Mouse (Mus musculus) midbrain, embryonic 15.5 days (tissue): ENCODE results near the gene Gon4l. TPM values are rescaled to one million over a fixed set of nuclear protein-coding genes. Genes with fewer than 3 reads are reported as not detected.
"Not testable (repeated sequence)": the region's sequence is repeated elsewhere in the genome, so short reads cannot be mapped to it uniquely, and the experiment has no call there.

ENCODE experiments used
- ATAC-seq: fragments of 200-750 bp; cut with Nextera tagmentation; replicated peaks from 2 replicates; pipeline ENCODE4 v1.8.0; 2017; ENCODE audit warnings: moderate TSS enrichment
- H3K27ac ChIP-seq: fragments of 300-500 bp; sonication (generic); 2 replicates; pipeline ENCODE4 v1.5.1; 2015; ENCODE audit warnings: mild to moderate bottlenecking, inconsistent platforms
- H3K27me3 ChIP-seq: fragments of 300-500 bp; sonication (generic); replicated peaks from 2 replicates; pipeline ENCODE4 v1.6.1; 2015; ENCODE audit warnings: inconsistent platforms
- H3K36me3 ChIP-seq: fragments of 300-500 bp; sonication (generic); replicated peaks from 2 replicates; pipeline ENCODE4 v1.6.1; 2015; ENCODE audit warnings: inconsistent platforms
- H3K4me1 ChIP-seq: fragments of 300-500 bp; sonication (generic); 2 replicates; pipeline ENCODE4 v1.6.1; 2015; ENCODE audit warnings: inconsistent platforms
- H3K4me2 ChIP-seq: fragments of 300-500 bp; sonication (generic); 2 replicates; pipeline ENCODE4 v1.6.1; 2015; ENCODE audit warnings: inconsistent platforms, mild to moderate bottlenecking, moderate library complexity
- H3K4me3 ChIP-seq: fragments of 300-500 bp; sonication (generic); 2 replicates; pipeline ENCODE4 v1.5.1; 2015; ENCODE audit warnings: mild to moderate bottlenecking, inconsistent platforms
- H3K9ac ChIP-seq: fragments of 300-500 bp; sonication (generic); 2 replicates; pipeline ENCODE4 v1.6.1; 2015; ENCODE audit warnings: mild to moderate bottlenecking, inconsistent platforms
- H3K9me3 ChIP-seq: fragments of 300-500 bp; sonication (generic); 2 replicates; pipeline ENCODE4 v1.6.1; 2016; ENCODE audit warnings: inconsistent platforms
- WGBS: fragments of 180-500 bp; shearing (Covaris S2); methylation state at CpG from one replicate; pipeline ENCODE4 v1.1.7; 2015; ENCODE audit warnings: mixed read lengths; 5-methylcytosine and 5-hydroxymethylcytosine counted together
- polyA plus RNA-seq: library from polyadenylated mRNA; unstranded; fragments of >200 nt; fragmentation: Nextera tagmentation; extraction: Ambion mirVana; gene quantifications from 2 replicates; pipeline ENCODE4 v1.2.1, GENCODE M21; 2015

The Gon4l gene
- 13.8 and 14.6 TPM in 2 replicates for polyA plus RNA-seq

DNA sequence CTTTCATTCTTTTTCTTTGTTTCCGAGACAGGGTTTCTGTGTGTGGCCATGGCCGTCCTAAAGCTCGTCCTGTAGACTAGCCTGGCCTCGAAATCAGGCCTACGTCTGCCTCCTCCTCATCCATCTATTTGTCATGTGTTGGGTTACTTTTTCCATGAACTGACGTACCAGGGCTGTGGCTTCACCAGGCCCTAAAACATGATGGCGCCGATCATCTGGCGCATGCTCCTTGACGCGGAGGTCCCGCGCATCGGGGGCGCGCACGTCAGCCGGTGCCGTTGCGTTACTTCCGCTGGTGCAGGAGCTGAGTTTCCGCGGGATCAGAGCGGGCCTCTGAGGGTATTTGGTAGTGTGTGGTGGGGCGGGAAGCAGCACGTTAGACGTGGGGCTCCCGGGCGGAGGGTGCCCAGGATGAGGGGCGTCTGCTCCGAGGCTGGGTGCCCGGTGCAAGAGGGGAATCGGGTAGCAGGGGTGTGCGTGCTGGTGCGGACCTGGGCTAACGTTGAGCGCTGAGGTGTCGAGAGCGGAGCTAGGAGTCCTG lies at the start of gene Gon4l:
Gene Gon4l (plus strand): TSS at position 281 of the 541 bp plus-strand sequence.
- Histone ChIP-seq H3K4me3 (peak within 1 kb of the TSS; percentile 39), H3K4me2 (peak within 1 kb of the TSS; percentile 44), H3K27ac (peak within 1 kb of the TSS; percentile 86)
- ATAC-seq, result peak; percentile 64
- WGBS, result 2% methylated on average over 34 of the region's 39 CpGs
- not testable (repeated sequence) for H3K36me3 ChIP-seq, H3K9me3 ChIP-seq, H3K9ac ChIP-seq, H3K4me1 ChIP-seq, H3K27me3 ChIP-seq

DNA sequence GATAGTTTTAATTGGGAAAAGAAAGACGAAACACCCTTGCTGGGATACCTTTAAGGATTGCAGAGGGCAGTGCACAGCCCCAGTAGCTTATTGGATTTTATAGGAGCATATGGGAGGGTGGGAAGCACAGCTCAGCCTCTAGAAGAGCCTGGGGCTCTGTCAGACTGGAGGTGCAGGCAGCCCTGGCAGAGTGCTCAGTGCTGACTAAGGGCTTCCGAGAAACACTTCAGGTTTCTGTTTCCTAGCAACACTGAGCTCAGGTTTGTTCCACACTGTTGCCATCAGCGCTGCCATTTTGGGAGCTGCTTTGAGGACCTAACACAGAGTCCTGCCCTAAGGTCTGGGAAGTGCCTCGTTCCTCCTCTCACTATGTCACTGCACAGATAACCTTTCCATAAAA lies 48.7 kb upstream of the Gon4l start:
- not testable (repeated sequence) for H3K27ac ChIP-seq, H3K27me3 ChIP-seq, H3K4me1 ChIP-seq, ATAC-seq, H3K9me3 ChIP-seq, H3K4me2 ChIP-seq, H3K36me3 ChIP-seq, H3K4me3 ChIP-seq, H3K9ac ChIP-seq
- 93% methylated on average over 1 of the region's 4 CpGs for WGBS

DNA sequence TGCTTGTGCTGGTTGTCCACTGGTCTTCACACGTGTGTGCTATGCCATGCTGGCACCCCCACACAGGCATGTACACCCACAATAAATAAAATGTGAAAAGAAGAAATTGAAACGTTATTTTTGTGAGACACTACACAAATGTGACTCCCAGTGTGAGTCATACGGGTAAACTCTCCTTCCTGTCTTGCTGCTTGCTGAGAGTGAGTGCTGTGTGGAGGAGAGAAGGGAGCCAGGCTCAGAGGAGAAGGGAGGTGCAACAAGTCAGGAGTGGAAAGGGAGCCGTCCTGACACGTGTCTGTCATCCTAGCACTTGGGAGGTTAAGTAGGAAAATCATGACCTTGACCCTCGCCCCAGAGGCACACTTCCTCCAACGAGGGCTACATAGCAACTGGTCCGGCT lies 48.2 kb upstream of the Gon4l start:
- not testable (repeated sequence) for H3K4me3 ChIP-seq, H3K9ac ChIP-seq, H3K36me3 ChIP-seq, H3K9me3 ChIP-seq, ATAC-seq, H3K4me2 ChIP-seq, H3K4me1 ChIP-seq, H3K27ac ChIP-seq, H3K27me3 ChIP-seq
- WGBS, result no CpG with 5 or more reads among the region's 8 CpGs

DNA sequence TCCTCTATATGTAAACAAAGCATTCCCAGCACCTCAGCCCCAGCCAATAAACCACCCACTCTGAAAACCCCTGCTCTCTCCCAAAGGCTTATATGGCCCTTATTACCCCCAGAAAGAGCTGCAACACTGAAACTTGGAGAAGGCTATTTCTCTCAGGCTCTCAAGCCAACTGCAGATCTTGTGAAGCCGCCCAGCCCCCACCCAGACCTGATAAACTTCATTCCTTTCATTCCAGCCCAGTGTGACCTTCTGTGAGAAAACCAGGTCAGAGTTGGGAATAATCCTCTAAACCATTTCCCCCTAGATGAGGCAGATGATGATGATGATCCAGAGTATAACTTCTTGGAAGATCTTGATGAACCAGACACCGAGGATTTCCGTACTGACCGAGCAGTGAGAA lies 47.0 kb upstream of the Gon4l start:
- 100% methylated on average over 1 of the region's 4 CpGs for WGBS
- not testable (repeated sequence) for H3K4me2 ChIP-seq, ATAC-seq, H3K4me3 ChIP-seq, H3K36me3 ChIP-seq, H3K9ac ChIP-seq, H3K4me1 ChIP-seq, H3K9me3 ChIP-seq, H3K27ac ChIP-seq, H3K27me3 ChIP-seq

DNA sequence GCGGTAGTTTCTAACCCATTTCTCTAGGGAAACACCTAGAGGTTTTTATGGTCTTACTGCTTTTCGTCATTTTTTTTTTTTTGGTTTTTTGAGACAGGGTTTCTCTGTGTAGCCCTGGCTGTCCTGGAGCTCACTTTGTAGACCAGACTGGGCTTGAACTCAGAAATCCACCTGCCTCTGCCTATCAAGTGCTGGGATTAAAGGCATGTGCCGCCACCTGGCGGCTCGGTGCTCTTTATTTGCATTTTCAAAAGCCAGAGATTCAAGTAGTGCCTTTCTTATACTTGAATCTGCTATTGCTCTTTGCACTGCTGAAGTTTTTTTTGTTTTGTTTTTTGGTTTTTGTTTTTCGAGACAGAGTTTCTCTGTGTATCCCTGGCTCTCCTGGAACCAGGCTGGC lies 37.5 kb upstream of the Gon4l start:
- WGBS, result 95% methylated on average over 6 of the region's 6 CpGs
- not testable (repeated sequence) for H3K9ac ChIP-seq, H3K9me3 ChIP-seq, H3K27ac ChIP-seq, H3K4me1 ChIP-seq, ATAC-seq, H3K36me3 ChIP-seq, H3K4me3 ChIP-seq, H3K4me2 ChIP-seq, H3K27me3 ChIP-seq

DNA sequence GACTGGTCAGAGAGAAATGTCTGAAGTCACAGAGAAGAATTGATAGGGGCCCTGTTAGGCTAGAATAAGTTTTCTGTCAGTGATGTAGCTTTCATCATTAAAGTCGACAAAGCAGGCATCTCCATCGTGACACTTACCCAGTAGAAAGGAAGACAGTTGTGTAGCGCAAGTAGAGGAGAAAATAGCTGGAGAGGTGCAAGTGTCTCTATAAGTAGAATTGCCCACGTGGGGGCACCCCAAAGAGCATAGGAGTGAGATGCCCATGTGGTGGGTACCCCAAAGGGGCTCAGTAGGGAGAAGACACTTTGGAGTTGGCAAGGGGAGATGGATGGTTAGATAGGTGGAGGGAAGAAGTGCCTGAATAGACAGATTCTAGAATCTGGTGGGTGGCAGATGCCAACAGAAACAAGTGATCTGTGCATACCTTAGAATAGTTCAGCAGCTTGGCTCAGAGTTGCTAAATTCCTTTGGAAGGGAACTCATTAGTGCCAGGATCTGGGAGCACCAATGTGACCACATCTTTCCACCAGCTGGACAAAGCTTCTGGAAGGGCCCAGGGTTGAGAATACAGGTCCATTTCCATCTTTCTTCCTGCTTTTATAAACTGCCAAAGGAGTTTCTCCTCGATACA lies 31.0 kb upstream of the Gon4l start:
- Histone ChIP-seq H3K4me2 (no peak overlapping the region), H3K9me3 (no peaks in the 10 kb centered on the region), H3K27me3 (no peaks in the 10 kb centered on the region), H3K27ac (no peak overlapping the region), H3K4me3 (no peak overlapping the region), H3K9ac (no peak overlapping the region), H3K4me1 (no peaks in the 10 kb centered on the region), H3K36me3 (0 out of 2 replicates have a peak, but pooled peaks cover 8% of the 10 kb centered on the region)
- no peak for ATAC-seq
- WGBS, result 95% methylated on average over 5 of the region's 5 CpGs

DNA sequence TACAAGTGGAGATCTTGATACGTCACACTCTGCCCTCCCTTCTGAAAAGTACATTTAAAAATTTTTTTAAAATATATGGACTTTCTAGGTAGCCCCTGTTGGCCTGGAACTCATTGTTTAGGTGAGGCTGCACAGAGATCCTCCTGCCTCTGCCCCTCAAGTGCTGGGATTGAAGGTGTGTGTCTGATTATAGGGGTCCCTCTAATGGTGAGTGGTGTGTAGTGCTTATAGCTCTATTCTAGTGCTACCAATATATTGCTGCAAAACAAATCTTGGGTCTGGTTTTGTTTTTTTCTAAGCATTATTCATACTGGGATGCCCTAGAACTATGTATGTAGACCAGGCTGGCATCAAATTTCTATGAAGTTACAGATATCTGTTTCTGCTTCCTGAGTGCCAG lies 9.3 kb upstream of the Gon4l start:
- H3K4me2 ChIP-seq, result no peak overlapping the region
- H3K9me3 ChIP-seq, result no peaks in the 10 kb centered on the region
- H3K4me3 ChIP-seq, result no peak overlapping the region
- H3K27ac ChIP-seq, result no peak overlapping the region
- H3K9ac ChIP-seq, result no peak overlapping the region
- H3K4me1 ChIP-seq, result no peaks in the 10 kb centered on the region
- no peaks in the 10 kb centered on the region for H3K27me3 ChIP-seq
- no peak for ATAC-seq
- WGBS, result 95% methylated on average over 1 of the region's 1 CpGs
- no peaks in the 10 kb centered on the region for H3K36me3 ChIP-seq

DNA sequence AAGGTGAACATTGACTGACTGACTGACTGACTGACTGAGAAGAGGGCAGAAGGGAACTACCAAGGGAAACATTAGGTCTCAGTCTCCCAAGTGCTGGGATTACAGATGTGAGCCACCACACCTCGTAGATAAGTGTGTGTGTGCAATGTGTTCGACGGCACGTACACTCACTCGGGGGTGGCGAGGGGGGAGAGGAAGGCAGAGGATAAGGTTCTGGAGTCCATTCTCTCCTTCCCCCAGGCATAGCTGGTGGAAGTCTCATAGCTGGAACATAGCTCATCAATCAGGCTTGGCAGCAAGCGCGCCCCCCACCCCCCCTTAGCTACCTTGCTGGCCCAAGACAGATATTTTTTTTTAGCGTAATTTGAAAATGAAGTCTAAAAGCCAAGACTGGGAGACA lies 7.8 kb upstream of the Gon4l start:
- no peaks in the 10 kb centered on the region for H3K4me1 ChIP-seq
- H3K27me3 ChIP-seq, result no peaks in the 10 kb centered on the region
- no peak overlapping the region for H3K27ac ChIP-seq
- H3K9ac ChIP-seq, result no peak overlapping the region
- H3K4me2 ChIP-seq, result no peak overlapping the region
- no peak for ATAC-seq
- H3K36me3 ChIP-seq, result no peaks in the 10 kb centered on the region
- H3K9me3 ChIP-seq, result no peaks in the 10 kb centered on the region
- 97% methylated on average over 9 of the region's 9 CpGs for WGBS
- H3K4me3 ChIP-seq, result no peak overlapping the region

DNA sequence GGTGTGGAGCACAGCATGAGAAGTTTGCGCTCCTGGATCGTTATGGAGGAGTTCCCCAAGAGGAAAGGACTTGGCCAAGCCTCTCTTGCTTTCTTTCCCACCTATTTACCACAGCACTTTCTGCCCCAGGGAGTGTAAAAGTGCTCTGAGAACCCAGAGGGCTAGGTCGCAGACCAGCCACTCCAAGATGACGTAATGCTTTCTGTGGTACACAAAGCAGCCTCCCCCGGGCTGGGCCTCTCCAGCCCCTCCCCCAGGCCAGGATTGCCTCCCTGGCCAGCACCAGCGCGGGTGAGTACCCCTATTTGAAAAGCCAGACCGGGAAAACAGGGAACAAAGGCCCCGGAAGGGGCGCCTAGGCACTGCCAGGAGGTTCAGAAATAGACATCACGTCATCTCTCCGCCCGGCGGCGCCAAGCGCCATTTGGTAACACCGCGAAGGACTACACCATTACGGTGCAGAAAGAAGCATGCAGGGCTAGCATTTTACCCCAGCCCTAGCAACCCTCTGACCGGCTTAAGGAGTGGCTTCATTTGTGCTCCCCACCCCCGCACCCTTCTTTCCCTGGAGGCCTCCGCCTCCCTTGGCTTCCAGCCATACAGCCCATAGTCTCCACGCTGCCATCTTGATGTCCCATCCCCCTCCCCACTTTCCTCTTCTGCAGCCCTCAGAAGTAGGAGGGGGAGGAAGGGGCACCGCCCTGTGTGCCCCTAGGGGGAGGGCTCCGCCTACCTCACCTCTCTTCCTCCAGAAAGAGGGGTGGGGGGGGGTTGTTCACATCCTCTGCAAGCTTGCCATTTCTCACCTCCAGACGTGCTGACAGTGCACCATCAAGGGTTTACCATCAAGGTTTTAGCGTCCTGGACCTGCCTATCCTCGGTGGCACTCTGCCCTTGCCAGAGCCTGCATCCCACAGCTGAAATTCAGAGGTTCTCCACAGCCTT lies 3.6 kb upstream of the Gon4l start:
- H3K4me3 ChIP-seq, result peak overlapping the region; percentile 55
- not testable (repeated sequence) for H3K27me3 ChIP-seq, H3K36me3 ChIP-seq, H3K4me1 ChIP-seq, H3K9me3 ChIP-seq
- H3K27ac ChIP-seq, result peak overlapping the region; percentile 93
- H3K9ac ChIP-seq, result peak overlapping the region; percentile 64
- peak; percentile 68 for ATAC-seq
- H3K4me2 ChIP-seq, result peak overlapping the region; percentile 53
- 3% methylated on average over 11 of the region's 28 CpGs for WGBS

DNA sequence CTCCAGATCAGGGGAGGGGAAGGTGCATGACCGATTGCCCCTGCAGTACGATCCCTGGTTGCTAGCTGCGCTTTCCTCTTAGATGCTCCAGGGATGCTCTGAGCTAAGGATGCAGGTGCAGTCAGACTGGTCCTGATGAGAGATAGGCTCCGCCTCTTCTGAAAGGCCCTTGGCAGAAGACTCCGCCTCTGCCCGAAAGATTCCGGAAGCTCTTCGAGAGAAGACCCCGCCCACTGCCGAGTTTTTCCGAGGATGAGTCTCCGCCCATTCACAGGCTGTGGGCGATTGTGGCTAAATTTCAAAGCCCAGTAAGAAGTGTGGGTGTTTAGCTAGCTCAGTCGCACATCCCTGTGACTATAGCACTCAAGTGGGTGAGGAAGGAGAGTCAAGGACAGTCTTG lies 2.6 kb upstream of the Gon4l start:
- Histone ChIP-seq H3K27ac (peak overlapping the region; percentile 47; the same call in 1 of the 2 replicates), H3K4me2 (peak overlapping the region; percentile 53; the same call in 1 of the 2 replicates)
- WGBS, result 1% methylated on average over 14 of the region's 14 CpGs

DNA sequence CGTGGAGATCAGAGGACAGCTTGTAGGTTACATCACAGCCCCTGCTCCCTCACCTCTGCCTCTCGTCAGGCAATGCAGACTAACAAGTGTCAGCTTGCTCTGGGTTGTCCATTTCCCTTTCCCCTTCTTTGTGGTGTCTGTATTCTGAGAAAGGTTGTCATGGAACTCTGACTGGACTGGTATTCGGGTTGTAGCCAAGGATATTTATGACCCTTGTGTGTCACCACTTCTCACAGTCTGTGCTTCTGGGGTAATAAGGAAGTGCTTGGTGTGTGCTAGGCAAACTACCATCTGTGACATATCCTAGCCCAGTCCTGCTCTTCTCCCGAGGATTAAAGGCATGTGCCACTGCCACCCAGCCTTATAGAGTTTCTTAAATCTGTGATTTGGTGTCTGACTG lies 14.1 kb downstream of the Gon4l start:
- Histone ChIP-seq H3K4me1 (no peaks in the 10 kb centered on the region), H3K4me2 (no peak overlapping the region)
- WGBS, result 89% methylated on average over 4 of the region's 4 CpGs

More for the DNA sequence above, 2.6 kb upstream of the Gon4l start:
- H3K9me3 ChIP-seq, H3K9ac ChIP-seq, H3K4me1 ChIP-seq, H3K27me3 ChIP-seq, H3K36me3 ChIP-seq: not testable (repeated sequence)
- peak; percentile 90 for ATAC-seq
- H3K4me3 ChIP-seq, result peak overlapping the region; percentile 55

DNA sequence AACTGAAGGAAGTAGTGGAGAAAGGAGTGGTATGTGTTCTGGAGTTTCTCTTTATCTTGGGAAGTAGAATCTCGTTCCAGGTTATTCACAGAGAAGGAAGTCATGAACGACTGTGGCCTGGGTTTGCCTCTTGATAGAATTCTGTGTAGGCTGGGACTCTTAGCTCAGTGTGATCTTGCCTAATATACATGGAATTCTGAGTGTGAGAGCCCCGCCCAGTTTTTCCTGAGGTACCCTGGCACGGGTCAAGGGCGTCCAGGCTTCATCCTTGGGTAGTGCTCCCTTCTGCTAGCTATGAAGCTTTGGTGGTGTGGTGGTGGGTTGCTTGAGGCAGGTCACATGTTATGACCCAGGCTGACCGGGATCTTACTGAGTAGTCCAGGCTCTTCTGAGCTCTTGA lies 20.8 kb downstream of the Gon4l start:
- Histone ChIP-seq H3K9me3 (no peaks in the 10 kb centered on the region), H3K36me3 (peaks cover 49% of the 10 kb centered on the region), H3K27ac (no peak overlapping the region), H3K27me3 (no peaks in the 10 kb centered on the region), H3K4me2 (no peak overlapping the region), H3K4me1 (no peaks in the 10 kb centered on the region), H3K4me3 (no peak overlapping the region), H3K9ac (no peak overlapping the region)
- WGBS, result 88% methylated on average over 6 of the region's 6 CpGs
- ATAC-seq, result no peak

More for the DNA sequence above, 14.1 kb downstream of the Gon4l start:
- Histone ChIP-seq H3K4me3 (no peak overlapping the region), H3K27ac (no peak overlapping the region), H3K36me3 (peaks cover 22% of the 10 kb centered on the region; the same call in 1 of the 2 replicates), H3K9me3 (no peaks in the 10 kb centered on the region), H3K9ac (no peak overlapping the region), H3K27me3 (no peaks in the 10 kb centered on the region)
- ATAC-seq, result no peak
